Mouse (Mus musculus) limb, embryonic 12.5 days (tissue): ENCODE measurements around the gene Cyld. TPM values are rescaled to one million over a fixed set of nuclear protein-coding genes. Genes with fewer than 3 reads are reported as not detected.

Source experiments
- ATAC-seq: fragments of 200-750 bp; cut with Nextera tagmentation; 2 replicates; pipeline ENCODE4 v1.8.0; 2017; ENCODE audit warnings: low read depth, moderate TSS enrichment; ENCODE audit not compliant: insufficient number of reproducible peaks, insufficient read depth, low FRiP score, low TSS enrichment
- H3K27ac ChIP-seq: fragments of 300-500 bp; sonication (generic); 2 replicates; pipeline ENCODE4 v1.5.1; 2016; ENCODE audit warnings: mild to moderate bottlenecking, moderate library complexity
- H3K27me3 ChIP-seq: fragments of 300-500 bp; sonication (generic); 2 replicates; pipeline ENCODE4 v1.6.1; 2016; ENCODE audit warnings: mild to moderate bottlenecking, moderate library complexity
- H3K36me3 ChIP-seq: fragments of 300-500 bp; sonication (generic); 2 replicates; pipeline ENCODE4 v1.6.1; 2016; ENCODE audit warnings: mild to moderate bottlenecking, moderate library complexity
- H3K4me1 ChIP-seq: fragments of 300-500 bp; sonication (generic); replicated peaks from 2 replicates; pipeline ENCODE4 v1.6.1; 2016
- H3K4me2 ChIP-seq: fragments of 300-500 bp; sonication (generic); 2 replicates; pipeline ENCODE4 v1.6.1; 2016; ENCODE audit warnings: mild to moderate bottlenecking, moderate library complexity
- H3K4me3 ChIP-seq: fragments of 300-500 bp; sonication (generic); replicated peaks from 2 replicates; pipeline ENCODE4 v1.5.1; 2016; ENCODE audit warnings: mild to moderate bottlenecking
- H3K9ac ChIP-seq: fragments of 300-500 bp; sonication (generic); replicated peaks from 2 replicates; pipeline ENCODE4 v1.6.1; 2016; ENCODE audit warnings: mild to moderate bottlenecking, moderate library complexity
- H3K9me3 ChIP-seq: fragments of 300-500 bp; sonication (generic); 2 replicates; pipeline ENCODE4 v1.6.1; 2016; ENCODE audit warnings: mild to moderate bottlenecking, moderate library complexity
- WGBS: fragments of 180-500 bp; shearing (Covaris S2); methylation state at CpG from one replicate; pipeline ENCODE4 v1.1.7; 2016; 5-methylcytosine and 5-hydroxymethylcytosine counted together
- polyA plus RNA-seq: library from polyadenylated mRNA; unstranded; fragments of >200 nt; fragmentation: Nextera tagmentation; extraction: Ambion mirVana; gene quantifications from 2 replicates; pipeline ENCODE4 v1.2.1, GENCODE M21; 2016

Cyld gene
- polyA plus RNA-seq, 1 experiment from 2014 or later, result 14.0 TPM

- Histone ChIP-seq H3K27me3 (no peaks in the 10 kb centered on the region; the same call in 1 of the 2 replicates), H3K4me1 (peaks cover 19% of the 10 kb centered on the region), H3K4me2 (no peak overlapping the region), H3K4me3 (no peak overlapping the region), H3K27ac (no peak overlapping the region), H3K9ac (no peak overlapping the region), H3K9me3 (no peaks in the 10 kb centered on the region), H3K36me3 (no peaks in the 10 kb centered on the region)
- 74% methylated on average over 6 of the region's 6 CpGs for WGBS
- no peak for ATAC-seq
Observed at GRCm38 (mm10) chr8:88689891-88690290, 6.9 kb upstream of the Cyld start.

GRCm38 (mm10) chr8:88691342-88691948, 5.4 kb upstream of the Cyld start:
- Histone ChIP-seq H3K4me1 (peaks cover 19% of the 10 kb centered on the region), H3K36me3 (no peaks in the 10 kb centered on the region), H3K4me2 (no peak overlapping the region), H3K9ac (no peak overlapping the region), H3K27ac (no peak overlapping the region), H3K9me3 (no peaks in the 10 kb centered on the region), H3K4me3 (no peak overlapping the region), H3K27me3 (no peaks in the 10 kb centered on the region; the same call in 1 of the 2 replicates)
- no peak for ATAC-seq
- WGBS, result 47% methylated on average over 4 of the region's 4 CpGs

GRCm38 (mm10) chr8:88691961-88692360, 4.9 kb upstream of the Cyld start:
- WGBS, result 41% methylated on average over 7 of the region's 7 CpGs
- no peaks in the 10 kb centered on the region for H3K36me3 ChIP-seq
- no peak overlapping the region for H3K9ac ChIP-seq
- no peak overlapping the region for H3K4me3 ChIP-seq
- no peak for ATAC-seq
- no peak overlapping the region for H3K4me2 ChIP-seq
- no peaks in the 10 kb centered on the region for H3K9me3 ChIP-seq
- no peak overlapping the region for H3K27ac ChIP-seq
- H3K27me3 ChIP-seq, result no peaks in the 10 kb centered on the region; the same call in 1 of the 2 replicates
- peaks cover 19% of the 10 kb centered on the region for H3K4me1 ChIP-seq

GRCm38 (mm10) chr8:88692866-88693265, 4.0 kb upstream of the Cyld start:
- Histone ChIP-seq H3K4me1 (peaks cover 23% of the 10 kb centered on the region), H3K4me3 (no peak overlapping the region), H3K4me2 (no peak overlapping the region), H3K36me3 (no peaks in the 10 kb centered on the region), H3K27me3 (no peaks in the 10 kb centered on the region; the same call in 1 of the 2 replicates), H3K9ac (no peak overlapping the region), H3K9me3 (no peaks in the 10 kb centered on the region), H3K27ac (no peak overlapping the region)
- WGBS, result 73% methylated on average over 6 of the region's 6 CpGs
- ATAC-seq, result no peak

GRCm38 (mm10) chr8:88693376-88693775, 3.5 kb upstream of the Cyld start:
- no peak for ATAC-seq
- H3K4me3 ChIP-seq, result no peak overlapping the region
- H3K27me3 ChIP-seq, result no peaks in the 10 kb centered on the region; the same call in 1 of the 2 replicates
- no peaks in the 10 kb centered on the region for H3K36me3 ChIP-seq
- no peak overlapping the region for H3K9ac ChIP-seq
- no peak overlapping the region for H3K27ac ChIP-seq
- 43% methylated on average over 4 of the region's 4 CpGs for WGBS
- no peaks in the 10 kb centered on the region for H3K9me3 ChIP-seq
- peaks cover 23% of the 10 kb centered on the region for H3K4me1 ChIP-seq
- no peak overlapping the region for H3K4me2 ChIP-seq

GRCm38 (mm10) chr8:88694291-88694690, 2.5 kb upstream of the Cyld start:
- H3K36me3 ChIP-seq, result no peaks in the 10 kb centered on the region
- no peak overlapping the region for H3K4me2 ChIP-seq
- 70% methylated on average over 7 of the region's 7 CpGs for WGBS
- no peaks in the 10 kb centered on the region; the same call in 1 of the 2 replicates for H3K27me3 ChIP-seq
- no peak overlapping the region for H3K27ac ChIP-seq
- H3K4me3 ChIP-seq, result no peak overlapping the region
- H3K4me1 ChIP-seq, result peaks cover 19% of the 10 kb centered on the region
- H3K9me3 ChIP-seq, result no peaks in the 10 kb centered on the region
- no peak overlapping the region for H3K9ac ChIP-seq
- no peak for ATAC-seq

GRCm38 (mm10) chr8:88696228-88696627, 600 bp upstream of the Cyld start:
- H3K4me2 ChIP-seq, result peak overlapping the region; percentile 53
- 22% methylated on average over 7 of the region's 7 CpGs for WGBS
- H3K27ac ChIP-seq, result no peak overlapping the region
- ATAC-seq, result no peak
- no peaks in the 10 kb centered on the region; the same call in 1 of the 2 replicates for H3K27me3 ChIP-seq
- no peaks in the 10 kb centered on the region for H3K36me3 ChIP-seq
- peak overlapping the region; percentile 80 for H3K4me3 ChIP-seq
- H3K4me1 ChIP-seq, result peaks cover 19% of the 10 kb centered on the region
- no peaks in the 10 kb centered on the region for H3K9me3 ChIP-seq
- H3K9ac ChIP-seq, result 0 out of 2 replicates have a peak overlapping the region, but pooled peaks have one; percentile 3

- Histone ChIP-seq H3K9me3 (no peaks in the 10 kb centered on the region), H3K4me3 (peak overlapping the region; percentile 80), H3K4me1 (peaks cover 16% of the 10 kb centered on the region), H3K27me3 (no peaks in the 10 kb centered on the region; the same call in 1 of the 2 replicates), H3K27ac (no peak overlapping the region; the same call in 1 of the 2 replicates), H3K36me3 (no peaks in the 10 kb centered on the region), H3K4me2 (peak overlapping the region; percentile 80), H3K9ac (peak overlapping the region; percentile 79)
- ATAC-seq, result no peak
- WGBS, result 13% methylated on average over 4 of the region's 4 CpGs
Observed at GRCm38 (mm10) chr8:88697642-88698031, 809 bp downstream of the Cyld start.

GRCm38 (mm10) chr8:88698048-88698447, 1.2 kb downstream of the Cyld start:
- Histone ChIP-seq H3K9me3 (no peaks in the 10 kb centered on the region), H3K27ac (no peak overlapping the region), H3K36me3 (no peaks in the 10 kb centered on the region), H3K4me1 (peaks cover 16% of the 10 kb centered on the region), H3K9ac (peak overlapping the region; percentile 79; the same call in 1 of the 2 replicates), H3K4me3 (peak overlapping the region; percentile 80), H3K4me2 (peak overlapping the region; percentile 80), H3K27me3 (no peaks in the 10 kb centered on the region)
- no peak for ATAC-seq
- WGBS, result 50% methylated on average over 2 of the region's 2 CpGs

GRCm38 (mm10) chr8:88701611-88702010, 4.8 kb downstream of the Cyld start:
- Histone ChIP-seq H3K4me1 (peaks cover 6% of the 10 kb centered on the region), H3K4me3 (no peak overlapping the region), H3K27ac (no peak overlapping the region), H3K4me2 (no peak overlapping the region), H3K9ac (no peak overlapping the region), H3K27me3 (no peaks in the 10 kb centered on the region), H3K36me3 (no peaks in the 10 kb centered on the region), H3K9me3 (no peaks in the 10 kb centered on the region)
- 35% methylated on average over 2 of the region's 2 CpGs for WGBS
- no peak for ATAC-seq

GRCm38 (mm10) chr8:88702816-88703215, 6.0 kb downstream of the Cyld start:
- H3K9ac ChIP-seq, result no peak overlapping the region
- ATAC-seq, result no peak
- H3K36me3 ChIP-seq, result 0 out of 2 replicates have a peak, but pooled peaks cover under 1% of the 10 kb centered on the region
- H3K9me3 ChIP-seq, result no peaks in the 10 kb centered on the region
- H3K4me3 ChIP-seq, result no peak overlapping the region
- WGBS, result 81% methylated on average over 3 of the region's 3 CpGs
- H3K4me1 ChIP-seq, result peaks cover 2% of the 10 kb centered on the region
- H3K27me3 ChIP-seq, result no peaks in the 10 kb centered on the region
- no peak overlapping the region for H3K4me2 ChIP-seq
- H3K27ac ChIP-seq, result no peak overlapping the region
